Mouse (Mus musculus) Patski (cell line): Measurements from ENCODE around the gene Ift122. TPM values are rescaled to one million over a fixed set of nuclear protein-coding genes. Genes with fewer than 3 reads are reported as not detected.
"Not testable (repeated sequence)": the region's sequence is repeated elsewhere in the genome, so short reads cannot be mapped to it uniquely, and the experiment has no call there.

Experiments
- ATAC-seq: fragments of 100-300 bp; one replicate; pipeline ENCODE4 v1.8.0; 2021
- CTCF ChIA-PET: fragments of 350-600 bp; sonication (Branson Sonifier 250); formaldehyde crosslinking; loops from one replicate; lab custom pipeline; 2022; ENCODE audit warnings: inconsistent platforms; lab: Charles Lee
- POLR2A ChIA-PET: fragments of 350-600 bp; sonication (Branson Sonifier 250); formaldehyde crosslinking; loops from one replicate; lab custom pipeline; 2022; ENCODE audit warnings: antibody characterized with exemption, inconsistent platforms; lab: Charles Lee
- DNase-seq: peaks from one replicate; pipeline ENCODE4 v3.0.0-alpha.2; 2011; ENCODE audit warnings: low read depth, low spot score
- H3K27me3 ChIP-seq: fragments of 371-371 bp; one replicate; pipeline ENCODE4 v1.5.1; 2021
- CTCF ChIP-seq: fragments of 100-300 bp; IDR thresholded peaks from one replicate; pipeline ENCODE4 v1.5.1; 2021
- in situ Hi-C: fragments of 300-500 bp; cut with MboI; formaldehyde crosslinking; loops from 3 replicates; pipeline ENCODE4 v1.11.1; 2018; ENCODE audit warnings: low pct_unique_long_range_greater_than_20kb, mixed read lengths
- polyA plus RNA-seq: library from polyadenylated mRNA; unstranded; gene quantifications from one replicate; pipeline ENCODE4 v1.2.3, GENCODE M21; 2021

Gene Ift122
- polyA plus RNA-seq, 1 experiment from 2014 or later, result 41.6 TPM

- ATAC-seq, result no peak
- H3K27me3 ChIP-seq, result no peaks in the 10 kb centered on the region
- TF ChIP-seq CTCF, result no peak
- ChIA-PET CTCF (no interaction called here), POLR2A (no interaction called here)
- no peak for DNase-seq
- in situ Hi-C loops, result no loop called here
Measured at GRCm38 (mm10) chr6:115860027-115860556, 6.8 kb downstream of the Ift122 start.

GRCm38 (mm10) chr6:115863340-115863841 is 10.1 kb downstream of the Ift122 start:
- H3K27me3 ChIP-seq, result no peaks in the 10 kb centered on the region
- CTCF ChIA-PET, result interaction anchor here (1.6 kb wide), 1 partner anchor 8 kb away, joined by 4 read pairs; no protein-coding TSS in a partner anchor
- no peak for ATAC-seq
- POLR2A ChIA-PET, result interaction anchor here (0.9 kb wide), 1 partner anchor 35 kb away, joined by 3 read pairs; no protein-coding TSS in a partner anchor
- in situ Hi-C loops, result no loop called here
- DNase-seq, result no peak
- TF ChIP-seq CTCF, result no peak

GRCm38 (mm10) chr6:115865246-115865645 is 12.0 kb downstream of the Ift122 start:
- no peak for TF ChIP-seq CTCF
- in situ Hi-C loops, result no loop called here
- no peaks in the 10 kb centered on the region for H3K27me3 ChIP-seq
- ChIA-PET CTCF (no interaction called here), POLR2A (no interaction called here)
- no peak for ATAC-seq
- DNase-seq, result no peak

GRCm38 (mm10) chr6:115867157-115867556 is 13.9 kb downstream of the Ift122 start:
- ATAC-seq, POLR2A ChIA-PET, DNase-seq, H3K27me3 ChIP-seq, CTCF ChIA-PET, in situ Hi-C loops: not testable (repeated sequence)

- CTCF ChIA-PET, ATAC-seq, H3K27me3 ChIP-seq, POLR2A ChIA-PET, DNase-seq, in situ Hi-C loops: not testable (repeated sequence)
Measured at GRCm38 (mm10) chr6:115871318-115871717, 18.0 kb downstream of the Ift122 start.

- no peak for TF ChIP-seq CTCF
- ChIA-PET CTCF (interaction anchor here (1.0 to 1.4 kb wide), 2 partner anchors 8 to 11 kb away, joined by 3 to 4 read pairs; no protein-coding TSS in a partner anchor), POLR2A (no interaction called here)
- H3K27me3 ChIP-seq, result no peaks in the 10 kb centered on the region
- in situ Hi-C loops, result loop anchor here (25.0 kb wide), 1 partner anchor 535 kb away; no protein-coding TSS in a partner anchor
- no peak for DNase-seq
- ATAC-seq, result no peak
Measured at GRCm38 (mm10) chr6:115877239-115877638, 24.0 kb downstream of the Ift122 start.

GRCm38 (mm10) chr6:115878694-115879093 is 25.4 kb downstream of the Ift122 start:
- ChIA-PET POLR2A (no interaction called here), CTCF (no interaction called here)
- no peaks in the 10 kb centered on the region for H3K27me3 ChIP-seq
- TF ChIP-seq CTCF, result no peak
- DNase-seq, result no peak
- in situ Hi-C loops, result loop anchor here (25.0 kb wide), 1 partner anchor 534 kb away; no protein-coding TSS in a partner anchor
- ATAC-seq, result no peak

GRCm38 (mm10) chr6:115879736-115880135 is 26.5 kb downstream of the Ift122 start:
- no peaks in the 10 kb centered on the region for H3K27me3 ChIP-seq
- ATAC-seq (no peak), DNase-seq (no peak)
- ChIA-PET POLR2A (no interaction called here), CTCF (no interaction called here)
- no peak for TF ChIP-seq CTCF
- in situ Hi-C loops, result loop anchor here (25.0 kb wide), 1 partner anchor 533 kb away; no protein-coding TSS in a partner anchor

GRCm38 (mm10) chr6:115880751-115881150 is 27.5 kb downstream of the Ift122 start:
- ChIA-PET CTCF (no interaction called here), POLR2A (no interaction called here)
- DNase-seq (no peak), ATAC-seq (no peak)
- no peak for TF ChIP-seq CTCF
- no peaks in the 10 kb centered on the region for H3K27me3 ChIP-seq
- in situ Hi-C loops, result loop anchor here (25.0 kb wide), 1 partner anchor 532 kb away; no protein-coding TSS in a partner anchor

- DNase-seq (no peak), ATAC-seq (no peak)
- no peaks in the 10 kb centered on the region for H3K27me3 ChIP-seq
- no peak for TF ChIP-seq CTCF
- in situ Hi-C loops, result loop anchor here (25.0 kb wide), 1 partner anchor 528 kb away; no protein-coding TSS in a partner anchor
- CTCF ChIA-PET, result interaction anchor here (1.5 kb wide), 1 partner anchor 16 kb away, joined by 5 read pairs; no protein-coding TSS in a partner anchor
- POLR2A ChIA-PET, result no interaction called here
Measured at GRCm38 (mm10) chr6:115884018-115884417, 30.7 kb downstream of the Ift122 start.

GRCm38 (mm10) chr6:115886894-115887293 is 33.6 kb downstream of the Ift122 start:
- ChIA-PET POLR2A (interaction anchor here (0.9 kb wide), 1 partner anchor 13 kb away, joined by 3 read pairs; no protein-coding TSS in a partner anchor), CTCF (interaction anchor here (2.0 to 2.8 kb wide), 2 partner anchors 14 to 33 kb away, joined by 4 to 17 read pairs; partner anchors contain the start of genes Ift122 and Mbd4)
- no peak for TF ChIP-seq CTCF
- no peak for ATAC-seq
- no peaks in the 10 kb centered on the region for H3K27me3 ChIP-seq
- DNase-seq, result no peak
- in situ Hi-C loops, result loop anchor here (25.0 kb wide), 1 partner anchor 525 kb away; no protein-coding TSS in a partner anchor
